Mouse (Mus musculus): ENCODE results near the gene Ifna11.

GRCm38 (mm10) chr4:88863309-88863708 lies 43.5 kb downstream of the Ifna11 start:
- TF ChIP-seq CTCF (conservative IDR thresholded peaks at IDR 0.05; ENCODE audit: insufficient read depth, insufficient read length, low read depth, low read length) (no peak), POLR2A (IDR thresholded peaks at IDR 0.05; ENCODE audit: low read depth, low read length) (no peak)

All from kidney, adult 2 months (tissue).